Mouse (Mus musculus) left cerebral cortex, adult 18-20 months (tissue): ENCODE results near the gene Utrn. TPM values are rescaled to one million over a fixed set of nuclear protein-coding genes. Genes with fewer than 3 reads are reported as not detected.

ENCODE experiments used
- DNase-seq, 2 experiments: peaks; one replicate each; pipeline ENCODE4 v3.0.0; 2021 to 2022; ENCODE audit warnings: low spot score in 2 of 2, mixed read lengths in 1 of 2
- long read RNA-seq, 2 experiments: library from polyadenylated mRNA; stranded (forward); transcript quantifications; one replicate each; pipeline ENCODE4 v2.0.0; 2021
- total RNA-seq, 2 experiments: library from RNA; stranded (reverse); gene quantifications; 2 replicates each; pipeline ENCODE4 v1.2.3; 2021

Utrn gene
- total RNA-seq, result 10 to 100 TPM; 61.6 to 69.4 TPM
- long read RNA-seq, experiment 1, partial matches to known transcripts, result 2 of 5 reads
- long read RNA-seq, experiment 1, other reads (novel, unspliced or antisense), result 0 of 5 reads
- long read RNA-seq, experiment 2, partial matches to known transcripts, result 2 of 2 reads
- long read RNA-seq, experiment 2, other reads (novel, unspliced or antisense), result 0 of 2 reads

GRCm38 (mm10) chr10:12869029-12869671 is at the start of gene Utrn:
TSS of gene Utrn (minus strand) at chr10:12869365.
- DNase-seq, result peak; percentile 42 to 50

DNA sequence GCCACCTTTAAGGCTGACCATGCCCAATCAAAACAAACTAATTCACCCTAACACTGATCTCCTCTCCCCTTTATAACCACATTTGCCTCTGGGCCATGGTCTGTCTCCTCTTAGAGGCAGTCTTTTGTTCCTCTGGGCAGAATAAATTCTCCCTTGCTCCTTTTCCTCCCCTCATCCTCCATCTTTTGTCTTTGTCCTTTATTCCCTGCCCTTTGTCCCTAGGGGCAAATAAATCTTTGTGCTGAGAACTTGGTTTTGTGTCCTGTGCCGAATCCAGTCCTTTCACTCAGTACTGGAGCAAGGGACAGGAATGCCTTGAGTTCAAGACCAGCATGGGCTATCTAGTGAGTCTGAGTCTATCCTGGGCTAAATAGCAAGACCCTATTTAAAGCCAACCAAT is 48.5 kb upstream of the Utrn start:
- DNase-seq, result no peak

- DNase-seq, result no peak
Measured at GRCm38 (mm10) chr10:12916376-12916775, 47.2 kb upstream of the Utrn start.

DNA sequence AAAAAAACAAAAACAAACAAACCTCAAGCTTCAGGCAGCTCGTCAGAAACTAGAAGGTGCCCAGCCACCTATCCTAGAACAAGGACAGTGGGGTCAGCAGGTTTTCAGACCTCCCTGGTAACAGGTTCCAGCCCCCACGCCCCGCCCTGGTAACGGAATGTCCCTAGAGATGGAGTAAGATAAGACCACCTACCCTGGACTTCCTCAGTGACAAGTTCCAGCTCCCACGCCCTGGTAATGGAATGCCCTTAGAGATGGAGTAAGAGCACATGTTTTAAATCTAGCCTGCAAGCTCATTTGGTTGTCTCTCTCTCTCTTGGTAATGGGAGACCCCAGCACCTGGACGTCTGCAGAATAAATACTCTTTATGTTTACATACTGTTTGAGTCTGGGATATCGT is 46.7 kb upstream of the Utrn start:
- DNase-seq, result no peak

- no peak for DNase-seq
Measured at GRCm38 (mm10) chr10:12914203-12914602, 45.0 kb upstream of the Utrn start.

- peak in 1 of 2 experiments; percentile 31 for DNase-seq
Measured at GRCm38 (mm10) chr10:12911981-12912530, 42.9 kb upstream of the Utrn start.

- DNase-seq, result no peak
Measured at GRCm38 (mm10) chr10:12911451-12911850, 42.3 kb upstream of the Utrn start.

GRCm38 (mm10) chr10:12909891-12910290 is 40.7 kb upstream of the Utrn start:
- DNase-seq, result no peak

DNA sequence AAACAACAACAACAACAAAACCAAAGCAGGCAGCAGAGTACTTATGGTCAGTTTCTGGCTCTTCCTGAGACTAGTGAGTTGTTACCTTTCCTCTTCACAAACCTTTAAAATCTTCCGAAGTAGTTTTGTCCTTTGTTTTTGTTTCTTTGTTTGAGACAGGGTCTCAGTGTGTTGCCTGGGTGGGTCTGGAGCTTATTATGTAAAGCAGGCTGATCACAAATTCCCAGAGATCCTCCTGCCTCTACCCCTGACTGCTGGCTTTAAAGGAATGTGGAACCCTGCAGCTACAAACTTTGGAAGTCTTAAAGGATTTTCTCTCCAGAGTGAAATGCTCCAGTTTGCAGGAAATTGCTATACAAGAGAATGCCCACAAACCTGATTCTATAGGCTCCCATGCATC is 40.0 kb upstream of the Utrn start:
- no peak for DNase-seq

GRCm38 (mm10) chr10:12904140-12904528 is 35.0 kb upstream of the Utrn start:
- no peak for DNase-seq

DNA sequence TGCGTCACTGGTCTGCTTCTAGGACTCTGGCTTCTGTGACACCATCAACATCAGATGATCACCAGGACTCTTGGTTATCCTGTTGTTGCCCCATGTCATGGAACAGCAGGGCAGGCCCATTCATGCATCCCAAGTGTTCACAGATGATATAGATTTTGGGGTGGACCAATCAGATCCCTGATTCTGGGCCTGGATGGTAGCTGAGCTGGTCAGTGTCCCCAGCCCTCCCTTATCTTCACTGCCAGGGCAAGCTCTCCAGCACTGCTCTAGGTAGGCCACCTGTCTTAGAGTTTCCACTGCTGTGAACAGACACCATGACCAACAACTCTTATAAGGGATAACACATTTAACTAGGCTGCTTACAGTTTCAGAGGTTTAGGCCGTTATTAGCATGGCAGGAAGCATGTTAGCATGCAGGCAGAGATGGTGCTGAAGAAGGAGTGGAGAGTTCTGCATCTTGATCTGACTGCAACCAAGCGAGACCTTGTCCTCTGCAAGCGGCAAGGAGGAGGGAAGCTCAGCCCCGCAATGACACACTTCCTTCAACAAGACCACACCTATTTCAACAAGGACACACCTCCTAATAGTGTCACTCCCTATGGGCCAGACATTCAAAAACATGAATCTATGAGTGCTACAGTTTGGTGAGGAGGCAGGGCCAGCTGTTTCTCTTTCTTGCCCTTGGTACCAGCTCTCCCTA is 34.4 kb upstream of the Utrn start:
- DNase-seq, result no peak

DNA sequence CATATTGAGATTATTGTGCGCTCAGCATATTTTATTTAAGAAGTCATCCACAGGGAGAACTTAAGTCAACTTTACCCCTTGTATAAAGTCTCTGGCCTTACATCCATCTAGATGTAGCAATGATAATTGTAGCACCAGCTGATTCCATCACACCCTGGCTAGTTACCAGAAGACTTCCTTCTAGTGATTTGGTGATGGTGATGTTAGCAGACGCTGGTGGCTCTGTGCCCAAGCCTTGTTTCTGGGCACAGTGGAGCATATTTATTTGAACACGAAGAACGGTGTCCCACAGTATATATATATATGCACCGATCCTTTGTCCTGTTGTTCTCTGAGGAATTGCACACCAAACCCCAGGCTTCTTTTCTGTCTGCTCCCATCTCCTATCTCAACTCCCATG is 30.7 kb upstream of the Utrn start:
- DNase-seq, result no peak

- DNase-seq, result no peak
Measured at GRCm38 (mm10) chr10:12893339-12893738, 24.2 kb upstream of the Utrn start.

GRCm38 (mm10) chr10:12888373-12888772 is 19.2 kb upstream of the Utrn start:
- no peak for DNase-seq

DNA sequence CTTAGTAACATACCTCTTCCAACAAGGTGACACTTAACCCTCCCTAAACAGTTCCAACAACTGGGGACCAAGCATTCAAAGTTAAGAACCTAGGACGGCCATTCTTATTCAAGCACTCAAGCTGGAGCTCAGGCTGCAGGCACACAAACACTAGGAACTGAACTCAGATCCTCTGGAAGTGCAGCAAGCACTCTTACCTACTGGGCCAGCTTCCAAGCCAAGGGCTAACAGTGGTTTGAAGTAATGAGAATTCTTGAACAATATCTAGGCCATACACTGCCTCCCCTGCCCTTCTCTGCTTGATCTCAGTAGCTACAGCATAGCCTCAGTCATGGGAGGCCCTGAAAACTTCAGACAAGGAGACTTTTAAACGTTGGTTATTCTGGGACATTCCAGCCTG is 18.6 kb upstream of the Utrn start:
- DNase-seq, result no peak

GRCm38 (mm10) chr10:12884308-12884948 is 15.3 kb upstream of the Utrn start:
- DNase-seq, result no peak

DNA sequence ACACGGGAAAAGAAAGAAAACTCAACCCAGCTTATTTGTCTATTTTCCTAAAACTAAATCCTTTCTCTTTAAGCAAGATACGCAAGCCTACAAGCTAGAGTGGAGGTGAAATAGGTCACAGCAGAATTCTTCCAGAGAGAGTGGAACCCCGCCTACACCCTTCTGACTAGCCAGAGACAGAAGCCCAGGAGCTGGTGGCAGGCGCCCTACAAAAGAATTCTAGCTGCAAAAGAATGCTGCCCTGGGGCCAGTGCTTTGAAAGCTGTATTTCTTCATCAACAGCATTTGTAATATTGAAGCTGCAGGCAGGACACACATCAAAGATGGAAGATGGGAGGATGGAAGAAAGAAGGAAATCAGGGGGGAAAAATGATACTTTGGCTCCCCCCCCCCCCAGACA is 12.7 kb upstream of the Utrn start:
- no peak for DNase-seq

GRCm38 (mm10) chr10:12879313-12879695 is 10.1 kb upstream of the Utrn start:
- DNase-seq, result no peak

DNA sequence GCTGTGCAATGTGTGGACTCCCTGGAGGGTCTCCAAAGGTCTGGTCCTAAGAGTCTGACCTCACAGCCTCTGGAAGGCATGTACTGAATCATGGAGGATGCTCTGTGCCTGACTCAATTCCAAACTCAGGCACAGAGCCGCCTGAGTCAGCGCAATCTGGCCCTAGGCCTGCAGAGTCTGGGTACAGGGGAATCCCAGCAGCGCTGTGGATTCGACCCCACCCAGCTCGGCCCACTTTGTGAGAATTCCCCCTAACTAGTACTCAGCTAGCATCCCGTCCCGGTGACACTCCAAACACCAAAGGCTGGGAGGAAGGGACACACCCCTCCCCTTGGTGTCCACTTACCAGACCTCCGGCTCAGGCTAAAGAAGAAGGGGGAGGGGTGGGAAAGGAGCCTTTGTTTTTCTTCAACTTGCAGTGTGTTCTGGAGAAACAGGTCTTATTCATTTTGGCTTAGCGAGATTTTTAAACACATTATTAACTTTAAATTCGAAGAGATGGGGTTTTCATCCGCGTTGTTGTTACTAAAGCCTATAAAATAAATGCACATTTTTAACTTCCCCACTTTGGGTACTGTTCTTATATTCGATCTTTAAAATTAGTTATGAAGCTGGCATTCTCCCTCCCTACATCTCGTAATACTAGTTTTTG is 9.6 kb upstream of the Utrn start:
- DNase-seq, result no peak

DNA sequence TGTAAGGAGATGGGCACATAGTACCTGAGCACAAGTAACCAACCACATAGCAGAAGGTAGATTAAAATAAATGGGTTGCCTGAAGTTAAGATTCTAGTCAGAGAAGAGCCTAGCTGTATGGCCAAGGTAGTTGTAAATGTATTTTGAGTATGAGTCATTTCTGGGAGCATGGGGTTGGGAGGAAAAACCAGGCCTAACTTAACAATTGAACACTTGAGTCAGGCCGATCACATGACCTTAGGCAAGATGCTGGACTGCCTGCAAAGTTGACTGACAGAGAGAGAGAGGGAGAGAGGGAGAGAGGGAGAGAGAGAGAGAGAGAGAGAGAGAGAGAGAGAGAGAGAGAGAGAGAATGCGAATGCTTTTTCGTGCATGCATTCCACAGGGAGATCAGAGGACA is 7.3 kb upstream of the Utrn start:
- no peak for DNase-seq

- DNase-seq, result no peak
Measured at GRCm38 (mm10) chr10:12875410-12875809, 6.2 kb upstream of the Utrn start.
